Mouse (Mus musculus) midbrain, embryonic 15.5 days (tissue): Measurements from ENCODE around the gene Disp2. TPM values are rescaled to one million over a fixed set of nuclear protein-coding genes. Genes with fewer than 3 reads are reported as not detected.

Experiments
- ATAC-seq: fragments of 200-750 bp; cut with Nextera tagmentation; replicated peaks from 2 replicates; pipeline ENCODE4 v1.8.0; 2017; ENCODE audit warnings: moderate TSS enrichment
- H3K27ac ChIP-seq: fragments of 300-500 bp; sonication (generic); 2 replicates; pipeline ENCODE4 v1.5.1; 2015; ENCODE audit warnings: mild to moderate bottlenecking, inconsistent platforms
- H3K27me3 ChIP-seq: fragments of 300-500 bp; sonication (generic); replicated peaks from 2 replicates; pipeline ENCODE4 v1.6.1; 2015; ENCODE audit warnings: inconsistent platforms
- H3K36me3 ChIP-seq: fragments of 300-500 bp; sonication (generic); replicated peaks from 2 replicates; pipeline ENCODE4 v1.6.1; 2015; ENCODE audit warnings: inconsistent platforms
- H3K4me1 ChIP-seq: fragments of 300-500 bp; sonication (generic); 2 replicates; pipeline ENCODE4 v1.6.1; 2015; ENCODE audit warnings: inconsistent platforms
- H3K4me2 ChIP-seq: fragments of 300-500 bp; sonication (generic); 2 replicates; pipeline ENCODE4 v1.6.1; 2015; ENCODE audit warnings: inconsistent platforms, mild to moderate bottlenecking, moderate library complexity
- H3K4me3 ChIP-seq: fragments of 300-500 bp; sonication (generic); 2 replicates; pipeline ENCODE4 v1.5.1; 2015; ENCODE audit warnings: mild to moderate bottlenecking, inconsistent platforms
- H3K9ac ChIP-seq: fragments of 300-500 bp; sonication (generic); 2 replicates; pipeline ENCODE4 v1.6.1; 2015; ENCODE audit warnings: mild to moderate bottlenecking, inconsistent platforms
- H3K9me3 ChIP-seq: fragments of 300-500 bp; sonication (generic); 2 replicates; pipeline ENCODE4 v1.6.1; 2016; ENCODE audit warnings: inconsistent platforms
- WGBS: fragments of 180-500 bp; shearing (Covaris S2); methylation state at CpG from one replicate; pipeline ENCODE4 v1.1.7; 2015; ENCODE audit warnings: mixed read lengths; 5-methylcytosine and 5-hydroxymethylcytosine counted together
- polyA plus RNA-seq: library from polyadenylated mRNA; unstranded; fragments of >200 nt; fragmentation: Nextera tagmentation; extraction: Ambion mirVana; gene quantifications from 2 replicates; pipeline ENCODE4 v1.2.1, GENCODE M21; 2015

Gene Disp2
- polyA plus RNA-seq, 1 experiment from 2014 or later: 75.2 TPM

GRCm38 (mm10) chr2:118761358-118761757 is 18.2 kb upstream of the Disp2 start:
- Histone ChIP-seq H3K4me3 (no peak overlapping the region), H3K4me1 (peaks cover 29% of the 10 kb centered on the region)

GRCm38 (mm10) chr2:118761906-118762783 is 17.4 kb upstream of the Disp2 start, which contains the start of gene Ccdc9b:
Gene Ccdc9b, minus strand, starts transcription at chr2:118762661.
- peak within 1 kb of the TSS; percentile 89 for H3K27ac ChIP-seq
- H3K36me3 ChIP-seq: no peaks in the 10 kb centered on the region
- peak within 1 kb of the TSS; percentile 38; the same call in 1 of the 2 replicates for H3K9ac ChIP-seq
- peak within 1 kb of the TSS; percentile 38 for H3K4me2 ChIP-seq
- peak; percentile 69 for ATAC-seq
- no peaks in the 10 kb centered on the region for H3K9me3 ChIP-seq
- H3K4me1 ChIP-seq: peaks cover 29% of the 10 kb centered on the region
- 5% methylated on average over 29 of the region's 29 CpGs for WGBS
- peak within 1 kb of the TSS; percentile 14; the same call in 1 of the 2 replicates for H3K4me3 ChIP-seq
- no peaks in the 10 kb centered on the region; the same call in 1 of the 2 replicates for H3K27me3 ChIP-seq

More at GRCm38 (mm10) chr2:118761358-118761757, 18.2 kb upstream of the Disp2 start:
- Histone ChIP-seq H3K4me2 (peak overlapping the region; percentile 38; the same call in 1 of the 2 replicates), H3K36me3 (no peaks in the 10 kb centered on the region), H3K9me3 (no peaks in the 10 kb centered on the region), H3K27me3 (no peaks in the 10 kb centered on the region; the same call in 1 of the 2 replicates), H3K9ac (no peak overlapping the region), H3K27ac (peak overlapping the region; percentile 89)
- no peak for ATAC-seq
- 79% methylated on average over 12 of the region's 12 CpGs for WGBS

- peak overlapping the region; percentile 38 for H3K4me2 ChIP-seq
- peak overlapping the region; percentile 38; the same call in 1 of the 2 replicates for H3K9ac ChIP-seq
These were observed 16.8 kb upstream of the Disp2 start for GRCm38 (mm10) chr2:118762784-118763148.

GRCm38 (mm10) chr2:118763469-118763868 is 16.1 kb upstream of the Disp2 start:
- no peaks in the 10 kb centered on the region for H3K9me3 ChIP-seq
- H3K27me3 ChIP-seq: no peaks in the 10 kb centered on the region; the same call in 1 of the 2 replicates
- no peak overlapping the region for H3K4me2 ChIP-seq
- H3K9ac ChIP-seq: no peak overlapping the region
- no peaks in the 10 kb centered on the region for H3K36me3 ChIP-seq
- WGBS: 70% methylated on average over 7 of the region's 7 CpGs
- H3K4me1 ChIP-seq: peaks cover 29% of the 10 kb centered on the region
- H3K27ac ChIP-seq: 0 out of 2 replicates have a peak overlapping the region, but pooled peaks have one; percentile 89
- no peak for ATAC-seq
- H3K4me3 ChIP-seq: no peak overlapping the region

More at GRCm38 (mm10) chr2:118762784-118763148, 16.8 kb upstream of the Disp2 start:
- no peak for ATAC-seq
- Histone ChIP-seq H3K27ac (peak overlapping the region; percentile 89), H3K36me3 (no peaks in the 10 kb centered on the region), H3K9me3 (no peaks in the 10 kb centered on the region), H3K4me3 (0 out of 2 replicates have a peak overlapping the region, but pooled peaks have one; percentile 14), H3K27me3 (no peaks in the 10 kb centered on the region; the same call in 1 of the 2 replicates), H3K4me1 (peaks cover 29% of the 10 kb centered on the region)
- 12% methylated on average over 10 of the region's 10 CpGs for WGBS

- H3K27ac ChIP-seq: no peak overlapping the region
- peak overlapping the region; percentile 23; the same call in 1 of the 2 replicates for H3K4me2 ChIP-seq
These were observed 15.3 kb upstream of the Disp2 start for GRCm38 (mm10) chr2:118764094-118764831.

GRCm38 (mm10) chr2:118764875-118765274 is 14.6 kb upstream of the Disp2 start:
- no peak overlapping the region for H3K4me2 ChIP-seq
- no peaks in the 10 kb centered on the region for H3K9me3 ChIP-seq
- H3K36me3 ChIP-seq: no peaks in the 10 kb centered on the region
- H3K9ac ChIP-seq: no peak overlapping the region
- 79% methylated on average over 5 of the region's 5 CpGs for WGBS
- peaks cover 26% of the 10 kb centered on the region for H3K4me1 ChIP-seq
- H3K27ac ChIP-seq: no peak overlapping the region
- H3K4me3 ChIP-seq: no peak overlapping the region
- no peaks in the 10 kb centered on the region for H3K27me3 ChIP-seq
- no peak for ATAC-seq

More at GRCm38 (mm10) chr2:118764094-118764831, 15.3 kb upstream of the Disp2 start:
- 27% methylated on average over 11 of the region's 11 CpGs for WGBS
- no peak overlapping the region for H3K9ac ChIP-seq
- H3K36me3 ChIP-seq: no peaks in the 10 kb centered on the region
- no peaks in the 10 kb centered on the region for H3K27me3 ChIP-seq
- H3K4me1 ChIP-seq: peaks cover 29% of the 10 kb centered on the region
- no peaks in the 10 kb centered on the region for H3K9me3 ChIP-seq
- 0 out of 2 replicates have a peak, but pooled peaks have one; percentile 4 for ATAC-seq
- no peak overlapping the region for H3K4me3 ChIP-seq

- H3K36me3 ChIP-seq: no peaks in the 10 kb centered on the region
- no peak overlapping the region for H3K27ac ChIP-seq
- no peak overlapping the region for H3K4me2 ChIP-seq
- no peak for ATAC-seq
- WGBS: 80% methylated on average over 10 of the region's 10 CpGs
- H3K4me1 ChIP-seq: peaks cover 20% of the 10 kb centered on the region
- H3K9me3 ChIP-seq: no peaks in the 10 kb centered on the region
- no peak overlapping the region for H3K4me3 ChIP-seq
- H3K27me3 ChIP-seq: no peaks in the 10 kb centered on the region
- H3K9ac ChIP-seq: no peak overlapping the region
These were observed 13.2 kb upstream of the Disp2 start for GRCm38 (mm10) chr2:118766041-118767033.

GRCm38 (mm10) chr2:118772158-118772874 is 7.2 kb upstream of the Disp2 start, which contains the start of gene Phgr1:
Gene Phgr1, plus strand, starts transcription at chr2:118772769.
- Histone ChIP-seq H3K27me3 (no peaks in the 10 kb centered on the region), H3K36me3 (no peaks in the 10 kb centered on the region), H3K27ac (no peak within 1 kb of the TSS), H3K4me2 (no peak within 1 kb of the TSS), H3K4me1 (0 out of 2 replicates have a peak, but pooled peaks cover 3% of the 10 kb centered on the region), H3K4me3 (no peak within 1 kb of the TSS), H3K9me3 (no peaks in the 10 kb centered on the region), H3K9ac (no peak within 1 kb of the TSS)
- whole genome bisulfite sequencing: 84% methylated on average over 6 of the region's 6 CpGs
- ATAC-seq: 0 out of 2 replicates have a peak, but pooled peaks have one; percentile 3

- Histone ChIP-seq H3K9ac (no peak overlapping the region), H3K36me3 (no peaks in the 10 kb centered on the region)
- WGBS: 87% methylated on average over 2 of the region's 2 CpGs
These were observed 5.0 kb upstream of the Disp2 start for GRCm38 (mm10) chr2:118774536-118774935.

GRCm38 (mm10) chr2:118775396-118775795 is 4.1 kb upstream of the Disp2 start:
- WGBS: 63% methylated on average over 1 of the region's 1 CpGs
- H3K4me1 ChIP-seq: peaks cover 14% of the 10 kb centered on the region
- no peaks in the 10 kb centered on the region for H3K36me3 ChIP-seq
- H3K4me3 ChIP-seq: no peak overlapping the region
- H3K9me3 ChIP-seq: no peaks in the 10 kb centered on the region
- H3K27ac ChIP-seq: no peak overlapping the region
- ATAC-seq: no peak
- no peak overlapping the region for H3K9ac ChIP-seq
- H3K4me2 ChIP-seq: no peak overlapping the region
- H3K27me3 ChIP-seq: no peaks in the 10 kb centered on the region

More at GRCm38 (mm10) chr2:118774536-118774935, 5.0 kb upstream of the Disp2 start:
- H3K27me3 ChIP-seq: no peaks in the 10 kb centered on the region
- no peaks in the 10 kb centered on the region for H3K9me3 ChIP-seq
- no peak overlapping the region for H3K4me3 ChIP-seq
- ATAC-seq: no peak
- peaks cover 9% of the 10 kb centered on the region for H3K4me1 ChIP-seq
- no peak overlapping the region for H3K27ac ChIP-seq
- no peak overlapping the region for H3K4me2 ChIP-seq
